Mouse (Mus musculus): ENCODE results near the gene Trmt10c. TPM values are rescaled to one million over a fixed set of nuclear protein-coding genes. Genes with fewer than 3 reads are reported as not detected.

The Trmt10c gene
- polyA plus RNA-seq (2015; fragmentation: Nextera tagmentation; extraction: Ambion mirVana), result 18.4 and 20.1 TPM in 2 replicates

GRCm38 (mm10) chr16:56037138-56038010 lies at the start of gene Trmt10c:
TSS of gene Trmt10c (minus strand) at chr16:56037819.
- ATAC-seq, result peak; percentile 100
- Histone ChIP-seq H3K9ac (ENCODE audit: low read depth, low read length) (peak within 1 kb of the TSS; percentile 83), H3K27me3 (ENCODE audit: control insufficient read depth, insufficient read depth, low read depth, low read length) (no peaks in the 10 kb centered on the region), H3K36me3 (ENCODE audit: control insufficient read depth, insufficient read depth, low read length) (peaks cover 9% of the 10 kb centered on the region), H3K4me3 (ENCODE audit: low read depth, low read length) (peak within 1 kb of the TSS; percentile 90), H3K9me3 (replicated peaks; ENCODE audit: control insufficient read depth, low read length, poor library complexity, severe bottlenecking) (no peaks in the 10 kb centered on the region), H3K27ac (ENCODE audit: low read length) (peak within 1 kb of the TSS; percentile 93), H3K4me1 (ENCODE audit: control insufficient read depth, insufficient read depth, low read length) (peaks cover 15% of the 10 kb centered on the region), H3K4me2 (ENCODE audit: low read length) (peak within 1 kb of the TSS; percentile 74)
- under 1% methylated on average over 63 of the region's 63 CpGs for WGBS

- Histone ChIP-seq H3K4me2 (ENCODE audit: low read length) (no peak overlapping the region), H3K9me3 (replicated peaks; ENCODE audit: control insufficient read depth, low read length, poor library complexity, severe bottlenecking) (no peaks in the 10 kb centered on the region), H3K36me3 (ENCODE audit: control insufficient read depth, insufficient read depth, low read length) (no peaks in the 10 kb centered on the region; the same call in 1 of the 2 replicates), H3K27me3 (ENCODE audit: control insufficient read depth, insufficient read depth, low read depth, low read length) (no peaks in the 10 kb centered on the region), H3K4me3 (ENCODE audit: low read depth, low read length) (no peak overlapping the region), H3K4me1 (ENCODE audit: control insufficient read depth, insufficient read depth, low read length) (no peaks in the 10 kb centered on the region), H3K27ac (ENCODE audit: low read length) (no peak overlapping the region), H3K9ac (ENCODE audit: low read depth, low read length) (no peak overlapping the region)
- 95% methylated on average over 2 of the region's 2 CpGs for WGBS
- no peak for ATAC-seq
Observed at GRCm38 (mm10) chr16:56086336-56086735, 48.7 kb upstream of the Trmt10c start.

GRCm38 (mm10) chr16:56081691-56082090 lies 44.1 kb upstream of the Trmt10c start:
- Histone ChIP-seq H3K9ac (ENCODE audit: low read depth, low read length) (no peak overlapping the region), H3K36me3 (ENCODE audit: control insufficient read depth, insufficient read depth, low read length) (no peaks in the 10 kb centered on the region), H3K4me3 (ENCODE audit: low read depth, low read length) (no peak overlapping the region), H3K4me2 (ENCODE audit: low read length) (no peak overlapping the region), H3K27ac (ENCODE audit: low read length) (no peak overlapping the region), H3K4me1 (ENCODE audit: control insufficient read depth, insufficient read depth, low read length) (peaks cover 7% of the 10 kb centered on the region), H3K9me3 (replicated peaks; ENCODE audit: control insufficient read depth, low read length, poor library complexity, severe bottlenecking) (no peaks in the 10 kb centered on the region), H3K27me3 (ENCODE audit: control insufficient read depth, insufficient read depth, low read depth, low read length) (no peaks in the 10 kb centered on the region)
- no peak for ATAC-seq
- 88% methylated on average over 4 of the region's 4 CpGs for WGBS

- H3K4me1 ChIP-seq (ENCODE audit: control insufficient read depth, insufficient read depth, low read length), result peaks cover 17% of the 10 kb centered on the region
- H3K4me3 ChIP-seq (ENCODE audit: low read depth, low read length), result no peak overlapping the region
- no peak overlapping the region for H3K9ac ChIP-seq (ENCODE audit: low read depth, low read length)
- H3K36me3 ChIP-seq (ENCODE audit: control insufficient read depth, insufficient read depth, low read length), result no peaks in the 10 kb centered on the region
- H3K9me3 ChIP-seq (replicated peaks; ENCODE audit: control insufficient read depth, low read length, poor library complexity, severe bottlenecking), result no peaks in the 10 kb centered on the region
- no peak overlapping the region for H3K27ac ChIP-seq (ENCODE audit: low read length)
- 97% methylated on average over 1 of the region's 1 CpGs for WGBS
- no peak overlapping the region for H3K4me2 ChIP-seq (ENCODE audit: low read length)
- no peaks in the 10 kb centered on the region for H3K27me3 ChIP-seq (ENCODE audit: control insufficient read depth, insufficient read depth, low read depth, low read length)
- no peak for ATAC-seq
Observed at GRCm38 (mm10) chr16:56079419-56079818, 41.8 kb upstream of the Trmt10c start.

GRCm38 (mm10) chr16:56076121-56076869 lies 38.7 kb upstream of the Trmt10c start:
- WGBS, result 6% methylated on average over 11 of the region's 11 CpGs
- Histone ChIP-seq H3K4me1 (ENCODE audit: control insufficient read depth, insufficient read depth, low read length) (peaks cover 17% of the 10 kb centered on the region), H3K9me3 (replicated peaks; ENCODE audit: control insufficient read depth, low read length, poor library complexity, severe bottlenecking) (no peaks in the 10 kb centered on the region), H3K9ac (ENCODE audit: low read depth, low read length) (peak overlapping the region; percentile 86), H3K4me2 (ENCODE audit: low read length) (peak overlapping the region; percentile 73), H3K4me3 (ENCODE audit: low read depth, low read length) (peak overlapping the region; percentile 64), H3K27ac (ENCODE audit: low read length) (peak overlapping the region; percentile 98), H3K36me3 (ENCODE audit: control insufficient read depth, insufficient read depth, low read length) (no peaks in the 10 kb centered on the region), H3K27me3 (ENCODE audit: control insufficient read depth, insufficient read depth, low read depth, low read length) (no peaks in the 10 kb centered on the region)
- ATAC-seq, result no peak

GRCm38 (mm10) chr16:56075222-56076111 lies 37.8 kb upstream of the Trmt10c start:
- H3K9ac ChIP-seq (ENCODE audit: low read depth, low read length), result peak overlapping the region; percentile 86
- no peaks in the 10 kb centered on the region for H3K36me3 ChIP-seq (ENCODE audit: control insufficient read depth, insufficient read depth, low read length)
- peaks cover 17% of the 10 kb centered on the region for H3K4me1 ChIP-seq (ENCODE audit: control insufficient read depth, insufficient read depth, low read length)
- H3K27ac ChIP-seq (ENCODE audit: low read length), result peak overlapping the region; percentile 98
- under 1% methylated on average over 50 of the region's 66 CpGs for WGBS
- ATAC-seq, result peak; percentile 94
- H3K27me3 ChIP-seq (ENCODE audit: control insufficient read depth, insufficient read depth, low read depth, low read length), result no peaks in the 10 kb centered on the region
- peak overlapping the region; percentile 64 for H3K4me3 ChIP-seq (ENCODE audit: low read depth, low read length)
- peak overlapping the region; percentile 73 for H3K4me2 ChIP-seq (ENCODE audit: low read length)
- H3K9me3 ChIP-seq (replicated peaks; ENCODE audit: control insufficient read depth, low read length, poor library complexity, severe bottlenecking), result no peaks in the 10 kb centered on the region

- Histone ChIP-seq H3K4me1 (ENCODE audit: control insufficient read depth, insufficient read depth, low read length) (peaks cover 17% of the 10 kb centered on the region), H3K4me2 (ENCODE audit: low read length) (peak overlapping the region; percentile 42; the same call in 1 of the 2 replicates), H3K9me3 (replicated peaks; ENCODE audit: control insufficient read depth, low read length, poor library complexity, severe bottlenecking) (no peaks in the 10 kb centered on the region), H3K9ac (ENCODE audit: low read depth, low read length) (0 out of 2 replicates have a peak overlapping the region, but pooled peaks have one; percentile 3), H3K36me3 (ENCODE audit: control insufficient read depth, insufficient read depth, low read length) (no peaks in the 10 kb centered on the region), H3K27me3 (ENCODE audit: control insufficient read depth, insufficient read depth, low read depth, low read length) (no peaks in the 10 kb centered on the region), H3K4me3 (ENCODE audit: low read depth, low read length) (no peak overlapping the region), H3K27ac (ENCODE audit: low read length) (peak overlapping the region; percentile 98; the same call in 1 of the 2 replicates)
- ATAC-seq, result peak; percentile 33
- 82% methylated on average over 5 of the region's 5 CpGs for WGBS
Observed at GRCm38 (mm10) chr16:56074565-56074964, 36.9 kb upstream of the Trmt10c start.

GRCm38 (mm10) chr16:56074122-56074521 lies 36.5 kb upstream of the Trmt10c start:
- Histone ChIP-seq H3K9ac (ENCODE audit: low read depth, low read length) (no peak overlapping the region), H3K27me3 (ENCODE audit: control insufficient read depth, insufficient read depth, low read depth, low read length) (no peaks in the 10 kb centered on the region), H3K4me2 (ENCODE audit: low read length) (no peak overlapping the region), H3K36me3 (ENCODE audit: control insufficient read depth, insufficient read depth, low read length) (no peaks in the 10 kb centered on the region), H3K4me3 (ENCODE audit: low read depth, low read length) (no peak overlapping the region), H3K27ac (ENCODE audit: low read length) (no peak overlapping the region), H3K4me1 (ENCODE audit: control insufficient read depth, insufficient read depth, low read length) (peaks cover 17% of the 10 kb centered on the region), H3K9me3 (replicated peaks; ENCODE audit: control insufficient read depth, low read length, poor library complexity, severe bottlenecking) (no peaks in the 10 kb centered on the region)
- 80% methylated on average over 1 of the region's 1 CpGs for WGBS
- peak; percentile 7; the same call in 1 of the 2 replicates for ATAC-seq

Measured in midbrain, embryonic 16.5 days (tissue).